Comparison of ENCODE assay signal across 8 mouse cellular contexts in the genomic region with DNA sequence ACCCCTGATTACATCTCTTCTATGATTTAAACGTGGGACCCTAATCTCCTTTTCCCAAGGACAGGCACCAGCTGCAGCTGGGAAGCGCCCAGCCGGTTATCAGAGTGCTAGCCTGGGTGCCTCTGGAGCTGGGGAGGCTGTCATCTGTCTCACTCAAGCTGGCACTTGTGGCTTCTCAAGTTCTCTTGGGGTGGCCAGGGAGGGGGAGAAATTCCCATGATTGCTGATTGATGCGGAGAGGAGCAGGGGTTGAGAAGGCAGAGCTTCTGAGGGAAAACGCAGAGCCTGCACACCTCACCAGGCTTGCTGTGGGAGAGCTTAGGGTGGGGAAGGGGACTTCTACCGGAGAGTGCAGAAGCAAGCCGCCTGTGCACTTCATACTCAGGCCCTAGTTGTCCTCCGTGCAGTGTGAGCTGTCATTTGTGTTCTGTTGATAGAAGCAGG.
DNase-seq lines count a peak whose midpoint lies in the region; ATAC-seq and TF ChIP-seq lines count a peak whose summit lies in the region.

No protein-coding gene starts in this region.

- no peaks in the 10 kb centered on the region for H3K36me3 ChIP-seq in kidney, embryonic 16.5 days (ENCODE audit: insufficient read depth, low read length)
- H3K36me3 ChIP-seq in kidney, adult 2 months (ENCODE audit: control insufficient read depth, insufficient read depth, low read length): no peaks in the 10 kb centered on the region
- H3K36me3 ChIP-seq in forebrain, embryonic 10.5 days (replicated peaks): no peaks in the 10 kb centered on the region
- no peaks in the 10 kb centered on the region for H3K36me3 ChIP-seq in limb, embryonic 14.5 days (ENCODE audit: control insufficient read depth, insufficient read depth, low read length)
- H3K36me3 ChIP-seq in neural tube, embryonic 12.5 days: no peaks in the 10 kb centered on the region

- H3K4me3 ChIP-seq in kidney, embryonic 16.5 days (ENCODE audit: low read length): peak overlapping the region; percentile 25
- H3K4me3 ChIP-seq in kidney, adult 2 months (ENCODE audit: insufficient read depth, low read depth, low read length): no peak overlapping the region
- H3K4me3 ChIP-seq in forebrain, embryonic 10.5 days: peak overlapping the region; percentile 38
- H3K4me3 ChIP-seq in limb, embryonic 14.5 days (replicated peaks; ENCODE audit: low read length): peak overlapping the region; percentile 4; the same call in 1 of the 2 replicates
- H3K4me3 ChIP-seq in neural tube, embryonic 12.5 days: no peak overlapping the region
- no peak overlapping the region for H3K4me3 ChIP-seq in left cerebral cortex, adult 2 months

- intact Hi-C loops in left cerebral cortex, postnatal 4 days (cut with DNase I): no loop called here
- intact Hi-C loops in left cerebral cortex, adult 2 months (cut with DNase I): no loop called here

- H3K9ac ChIP-seq in kidney, embryonic 16.5 days (replicated peaks; ENCODE audit: low read length): peak overlapping the region; percentile 51
- peak overlapping the region; percentile 3; the same call in 1 of the 2 replicates for H3K9ac ChIP-seq in limb, embryonic 14.5 days (ENCODE audit: low read depth, low read length, severe bottlenecking)
- H3K9ac ChIP-seq in neural tube, embryonic 12.5 days: no peak overlapping the region

- H3K4me2 ChIP-seq in kidney, embryonic 16.5 days (replicated peaks; ENCODE audit: low read depth, low read length): peak overlapping the region; percentile 52
- peak overlapping the region; percentile 16; the same call in 1 of the 2 replicates for H3K4me2 ChIP-seq in limb, embryonic 14.5 days (replicated peaks; ENCODE audit: low read depth, low read length, severe bottlenecking)
- peak overlapping the region; percentile 43 for H3K4me2 ChIP-seq in neural tube, embryonic 12.5 days (replicated peaks)

- TF ChIP-seq POLR2A in kidney, adult 2 months (IDR thresholded peaks at IDR 0.05; ENCODE audit: low read depth, low read length): no peak
- no peak for TF ChIP-seq POLR2A in limb, embryonic 14.5 days (IDR thresholded peaks at IDR 0.05; ENCODE audit: borderline replicate concordance, extremely low read depth, insufficient read depth, insufficient read length)

- H3K27ac ChIP-seq in kidney, embryonic 16.5 days (ENCODE audit: low read length): no peak overlapping the region
- no peak overlapping the region for H3K27ac ChIP-seq in kidney, adult 2 months (ENCODE audit: insufficient read depth, low read depth, low read length)
- no peak overlapping the region for H3K27ac ChIP-seq in forebrain, embryonic 10.5 days
- no peak overlapping the region for H3K27ac ChIP-seq in limb, embryonic 14.5 days (replicated peaks; ENCODE audit: low read depth, low read length)
- no peak overlapping the region for H3K27ac ChIP-seq in neural tube, embryonic 12.5 days
- no peak overlapping the region for H3K27ac ChIP-seq in left cerebral cortex, adult 2 months

- no peak for DNase-seq in kidney, adult 2 months
- DNase-seq in forebrain, embryonic 10.5 days (ENCODE audit: extremely low spot score, low spot score): no peak
- DNase-seq in limb, embryonic 14.5 days (ENCODE audit: low spot score): no peak
- DNase-seq in right cerebral cortex, postnatal 14 days: no peak
- no peak for DNase-seq in left cerebral cortex, postnatal 4 days
- no peak for DNase-seq in left cerebral cortex, adult 2 months (ENCODE audit: extremely low spot score in 1 of 2, low spot score in 2 of 2)

- ATAC-seq in kidney, embryonic 16.5 days (ENCODE audit: low FRiP score, low TSS enrichment): peak; percentile 79
- no peak for ATAC-seq in limb, embryonic 14.5 days (ENCODE audit: low FRiP score, low read depth)
- ATAC-seq in neural tube, embryonic 12.5 days (ENCODE audit: low FRiP score, low read depth): no peak

- H3K27me3 ChIP-seq in kidney, embryonic 16.5 days (ENCODE audit: insufficient read depth, low read length): no peaks in the 10 kb centered on the region
- no peaks in the 10 kb centered on the region for H3K27me3 ChIP-seq in kidney, adult 2 months (replicated peaks; ENCODE audit: control insufficient read depth, insufficient read depth, low read length)
- H3K27me3 ChIP-seq in forebrain, embryonic 10.5 days (ENCODE audit: poor library complexity, severe bottlenecking): peaks cover 63% of the 10 kb centered on the region
- 0 out of 2 replicates have a peak, but pooled peaks cover 5% of the 10 kb centered on the region for H3K27me3 ChIP-seq in limb, embryonic 14.5 days (ENCODE audit: control insufficient read depth, insufficient read depth, low read length)
- H3K27me3 ChIP-seq in neural tube, embryonic 12.5 days (replicated peaks): 0 out of 2 replicates have a peak, but pooled peaks cover 9% of the 10 kb centered on the region

- TF ChIP-seq CTCF in kidney, adult 2 months (conservative IDR thresholded peaks at IDR 0.05; ENCODE audit: insufficient read depth, insufficient read length, low read depth, low read length): no peak
- TF ChIP-seq CTCF in left cerebral cortex, adult 2 months (IDR thresholded peaks at IDR 0.05): no peak

- no peaks in the 10 kb centered on the region for H3K9me3 ChIP-seq in kidney, embryonic 16.5 days (ENCODE audit: low read length)
- no peaks in the 10 kb centered on the region for H3K9me3 ChIP-seq in forebrain, embryonic 10.5 days
- no peaks in the 10 kb centered on the region for H3K9me3 ChIP-seq in limb, embryonic 14.5 days (ENCODE audit: control insufficient read depth, low read length)
- no peaks in the 10 kb centered on the region for H3K9me3 ChIP-seq in neural tube, embryonic 12.5 days

- H3K4me1 ChIP-seq in kidney, embryonic 16.5 days (ENCODE audit: insufficient read depth, low read length): peaks cover 15% of the 10 kb centered on the region
- H3K4me1 ChIP-seq in kidney, adult 2 months (ENCODE audit: control insufficient read depth, insufficient read depth, low read length): no peaks in the 10 kb centered on the region
- peaks cover 12% of the 10 kb centered on the region for H3K4me1 ChIP-seq in forebrain, embryonic 10.5 days
- 0 out of 2 replicates have a peak, but pooled peaks cover 3% of the 10 kb centered on the region for H3K4me1 ChIP-seq in limb, embryonic 14.5 days (ENCODE audit: control insufficient read depth, insufficient read depth, low read length)
- H3K4me1 ChIP-seq in neural tube, embryonic 12.5 days: 0 out of 2 replicates have a peak, but pooled peaks cover 5% of the 10 kb centered on the region

- 6% methylated on average over 8 of the region's 8 CpGs for WGBS in kidney, embryonic 16.5 days
- 54% methylated on average over 8 of the region's 8 CpGs for WGBS in kidney, adult 2 months
- WGBS in forebrain, embryonic 10.5 days: 2% methylated on average over 8 of the region's 8 CpGs
- 5% methylated on average over 8 of the region's 8 CpGs for WGBS in limb, embryonic 14.5 days
- 3% methylated on average over 8 of the region's 8 CpGs for WGBS in neural tube, embryonic 12.5 days

Comparison
In these comparisons a context has a peak if more than half of its experiments do, and no peak if none do; other contexts are left out.
1. H3K4me3 ChIP-seq: peak in kidney, embryonic 16.5 days (single experiment), forebrain, embryonic 10.5 days (single experiment) and limb, embryonic 14.5 days (single experiment); none in kidney, adult 2 months (single experiment), neural tube, embryonic 12.5 days (single experiment) and left cerebral cortex, adult 2 months (single experiment).
2. Peak in every context shown above with its lines, with median percentiles within 50 percentile points of each other: H3K4me2 ChIP-seq.